Mouse (Mus musculus) MEL (cell line): ENCODE measurements around the gene Asb14. TPM values are rescaled to one million over a fixed set of nuclear protein-coding genes. Genes with fewer than 3 reads are reported as not detected.

Experiments used
- polyA plus RNA-seq, 2 experiments: library from polyadenylated mRNA; stranded (reverse) in 1 of 2; unstranded in 1 of 2; fragments of >175 nt in 1 of 2; fragments of >200 nt in 1 of 2; gene quantifications; 2 replicates each; pipeline versions ENCODE4 v1.2.1 to v1.2.4; 2012; ENCODE audit warnings: low replicate concordance in 2 of 2, low read depth in 1 of 2; ENCODE audit not compliant: insufficient read length in 2 of 2, insufficient read depth in 1 of 2, missing spikeins in 1 of 2
- total RNA-seq: library from RNA; depleted of rRNA; stranded (reverse); fragments of 300-350 nt; gene quantifications from 2 replicates; pipeline ENCODE4 v1.2.3, GENCODE M21; 2012; rRNA removed

The Asb14 gene
- total and polyA plus RNA-seq, 3 experiments, result 0.06 TPM; not detected in 2

Other genes with a start within 250 kb of the Asb14 start
- gene Pde12, start 224.7 kb upstream of the Asb14 start, total RNA-seq, result 15.7 and 18.0 TPM in 2 replicates
- gene Pde12, start 224.7 kb upstream of the Asb14 start, polyA plus RNA-seq, result 10 to 100 TPM in 1 of 2 experiments, not detected in 1; 19.8 TPM
- gene Dnah12, start 201.3 kb upstream of the Asb14 start, total RNA-seq, result 0.04 and 0.10 TPM in 2 replicates
- gene Dnah12, start 201.3 kb upstream of the Asb14 start, polyA plus RNA-seq, result under 1 TPM in 1 of 2 experiments, not detected in 1; 0.10 TPM
- 2.5 and 3.2 TPM in 2 replicates for gene Appl1, start 76.7 kb downstream of the Asb14 start, total RNA-seq
- 1 to 10 TPM in 1 of 2 experiments, not detected in 1; 4.5 TPM for gene Appl1, start 76.7 kb downstream of the Asb14 start, polyA plus RNA-seq
- gene Hesx1, start 99.9 kb downstream of the Asb14 start, total RNA-seq, result not detected in 2 replicates
- gene Hesx1, start 99.9 kb downstream of the Asb14 start, polyA plus RNA-seq, result not detected
- gene Il17rd, start 144.4 kb downstream of the Asb14 start, total RNA-seq, result 0.04 TPM in 1 of 2 replicates, not detected in the other
- gene Il17rd, start 144.4 kb downstream of the Asb14 start, polyA plus RNA-seq, result not detected
- 1.3 and 2.1 TPM in 2 replicates for gene Arhgef3, start 220.3 kb downstream of the Asb14 start, total RNA-seq
- 1 to 10 TPM in 1 of 2 experiments, not detected in 1; 2.7 TPM for gene Arhgef3, start 220.3 kb downstream of the Asb14 start, polyA plus RNA-seq